Mouse (Mus musculus) heart, postnatal 36 days (tissue): ENCODE results near the gene Gm11084. TPM values are rescaled to one million over a fixed set of nuclear protein-coding genes. Genes with fewer than 3 reads are reported as not detected.
"Not testable (repeated sequence)": the region's sequence is repeated elsewhere in the genome, so short reads cannot be mapped to it uniquely, and the experiment has no call there.

Experiments
- DNase-seq, 2 experiments: peaks; one replicate each; pipeline ENCODE4 v3.0.0; 2021 to 2022
- intact Hi-C: fragments of 180-260 bp; cut with DNase I; formaldehyde crosslinking; loops from one replicate; pipeline ENCODE4 v1.15.1; 2025
- total RNA-seq, 2 experiments: library from RNA; stranded (reverse); gene quantifications; 2 replicates each; pipeline ENCODE4 v1.2.3; 2021

Gm11084 gene
- total RNA-seq, 2 experiments from 2014 or later, result not detected

DNA sequence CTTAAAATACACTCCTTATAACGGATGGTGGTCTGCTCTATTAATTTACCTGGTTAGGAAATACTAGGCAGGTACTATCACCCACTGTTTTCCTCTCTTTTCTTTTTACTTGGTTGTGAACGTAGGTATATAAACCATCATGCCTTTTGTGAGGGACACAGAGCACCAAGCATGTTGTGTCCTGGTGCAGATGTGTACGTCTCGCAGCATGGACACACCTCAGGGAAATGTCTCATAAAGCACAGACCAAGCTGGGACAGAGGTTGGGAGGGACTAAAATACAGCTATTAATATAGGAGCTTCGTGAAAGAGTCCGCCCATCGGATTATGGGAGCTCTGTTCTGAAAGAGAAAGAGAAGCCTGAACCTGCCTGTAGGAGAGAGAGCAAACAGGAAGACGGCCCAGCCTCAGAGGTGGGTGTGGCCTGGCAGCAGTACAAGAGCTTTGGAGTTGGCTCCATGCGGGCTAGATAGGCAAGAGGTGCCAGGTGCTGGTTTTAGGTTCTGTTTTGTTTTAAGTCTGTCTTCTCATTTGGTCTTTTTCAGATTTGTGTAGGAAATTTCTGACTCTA, 10.4 kb upstream of the Gm11084 start:
- intact Hi-C loops, result loop anchor here (2.0 kb wide), 1 partner anchor 16 kb away; the partner anchor contains the start of gene Sp3

GRCm38 (mm10) chr2:72995346-72996097, 9.0 kb upstream of the Gm11084 start:
- DNase-seq, result peak; percentile 64 to 66
- intact Hi-C loops, result loop anchor here (2.0 kb wide), 1 partner anchor 15 kb away; the partner anchor contains the start of gene Sp3

More for the DNA sequence above, 10.4 kb upstream of the Gm11084 start:
- DNase-seq, result peak; percentile 64 to 67

DNA sequence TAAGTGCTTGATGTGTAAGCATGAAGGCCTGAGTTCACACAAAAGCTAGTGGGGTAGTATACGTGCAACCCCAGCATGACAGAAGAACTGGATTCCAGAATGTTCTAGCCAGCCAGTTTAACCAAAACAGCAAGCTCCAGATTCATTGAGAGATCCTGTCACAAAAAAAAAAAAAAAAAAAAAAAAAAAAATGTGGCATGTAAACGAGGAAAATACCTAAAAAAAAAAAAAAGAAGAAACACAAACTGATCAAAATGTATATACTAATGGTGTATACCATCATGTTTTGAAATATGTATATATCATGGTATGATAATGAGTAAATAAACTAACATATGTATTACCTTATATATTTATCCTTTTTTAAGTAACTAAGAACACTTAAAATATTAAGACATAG, 7.6 kb upstream of the Gm11084 start:
- intact Hi-C loops, result no loop called here

DNA sequence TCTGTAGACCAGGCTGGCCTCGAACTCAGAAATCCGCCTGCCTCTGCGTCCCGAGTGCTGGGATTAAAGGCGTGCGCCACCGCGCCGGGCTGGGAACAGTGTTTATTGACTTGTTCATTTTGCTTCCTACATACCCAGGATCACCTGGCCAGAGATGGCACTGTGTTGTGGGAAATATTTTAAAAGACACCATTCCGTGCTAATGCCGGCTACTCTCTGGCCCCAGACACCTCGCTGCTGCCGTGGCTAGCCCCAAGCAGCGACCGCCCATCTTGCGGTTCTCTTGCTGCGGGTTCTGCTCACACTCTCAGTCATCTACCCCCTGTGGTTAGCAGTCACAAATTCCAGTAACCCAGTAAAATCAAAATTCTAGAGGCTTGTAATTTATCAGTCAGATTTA, 6.0 kb upstream of the Gm11084 start:
- no peak for DNase-seq
- intact Hi-C loops, result no loop called here

More for the DNA sequence above, 7.6 kb upstream of the Gm11084 start:
- DNase-seq, result no peak

GRCm38 (mm10) chr2:72988945-72989344, 2.4 kb upstream of the Gm11084 start:
- not testable (repeated sequence) for DNase-seq

DNA sequence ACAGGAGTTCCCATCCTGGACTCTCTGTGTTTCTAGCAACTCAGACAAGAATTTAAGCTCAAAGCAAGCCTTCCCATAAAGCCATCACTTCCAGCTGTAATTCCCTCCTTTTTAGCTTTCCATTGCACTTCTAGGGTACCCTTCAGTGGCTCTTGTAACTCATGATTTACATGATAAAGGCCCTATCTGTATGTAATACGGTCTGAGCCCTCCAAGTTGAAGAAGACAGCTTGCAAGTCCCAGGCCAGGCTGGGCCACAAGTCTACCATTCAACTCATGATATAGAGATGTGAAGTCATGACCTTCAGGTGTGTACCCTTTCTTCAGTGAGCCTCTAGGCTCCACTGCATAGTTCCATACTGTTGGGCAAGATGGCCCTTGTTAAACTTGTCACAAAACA, 1.0 kb downstream of the Gm11084 start:
- no peak for DNase-seq
- intact Hi-C loops, result loop anchor here (10.0 kb wide), 1 partner anchor 229 kb away; the partner anchor contains the start of gene Ola1

More at GRCm38 (mm10) chr2:72988945-72989344, 2.4 kb upstream of the Gm11084 start:
- intact Hi-C loops, result loop anchor here (10.0 kb wide), 1 partner anchor 226 kb away; the partner anchor contains the start of gene Ola1

GRCm38 (mm10) chr2:72984806-72985205, 1.7 kb downstream of the Gm11084 start:
- intact Hi-C loops, result loop anchor here (5.0 to 10.0 kb wide), 2 partner anchors 62 to 230 kb away; partner anchors contain the start of gene Ola1
- no peak for DNase-seq

DNA sequence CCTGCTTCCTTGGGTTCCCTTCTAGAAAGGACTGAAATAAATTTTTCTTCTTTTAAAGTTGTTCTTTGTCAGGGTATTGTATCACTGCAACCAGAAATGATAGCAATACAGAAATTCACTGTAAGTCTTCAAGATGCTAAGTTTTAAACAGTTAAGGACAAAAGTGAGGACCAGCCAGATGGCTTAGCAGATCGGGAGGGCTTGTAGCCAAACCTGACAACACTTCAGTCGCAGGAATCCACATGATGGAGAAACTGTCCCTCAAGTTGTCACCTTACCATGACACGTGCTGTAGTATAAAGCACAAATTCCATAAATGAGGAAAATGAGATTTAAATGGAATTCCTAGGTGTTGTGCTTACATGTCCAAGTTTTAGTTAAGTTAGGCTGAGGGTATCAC, 3.3 kb downstream of the Gm11084 start:
- intact Hi-C loops, result loop anchor here (5.0 to 10.0 kb wide), 2 partner anchors 64 to 232 kb away; partner anchors contain the start of gene Ola1
- no peak for DNase-seq

- no peak for DNase-seq
- intact Hi-C loops, result loop anchor here (5.0 to 10.0 kb wide), 2 partner anchors 65 to 233 kb away; partner anchors contain the start of gene Ola1
These were observed 4.3 kb downstream of the Gm11084 start for GRCm38 (mm10) chr2:72982110-72982785.

GRCm38 (mm10) chr2:72981441-72982109, 4.9 kb downstream of the Gm11084 start:
- intact Hi-C loops, result loop anchor here (2.0 to 10.0 kb wide), 4 partner anchors 15 to 233 kb away; partner anchors contain the start of gene Ola1
- DNase-seq, result no peak

GRCm38 (mm10) chr2:72981075-72981420, 5.5 kb downstream of the Gm11084 start:
- intact Hi-C loops, result loop anchor here (2.0 to 10.0 kb wide), 4 partner anchors 16 to 234 kb away; partner anchors contain the start of gene Ola1
- DNase-seq, result no peak

DNA sequence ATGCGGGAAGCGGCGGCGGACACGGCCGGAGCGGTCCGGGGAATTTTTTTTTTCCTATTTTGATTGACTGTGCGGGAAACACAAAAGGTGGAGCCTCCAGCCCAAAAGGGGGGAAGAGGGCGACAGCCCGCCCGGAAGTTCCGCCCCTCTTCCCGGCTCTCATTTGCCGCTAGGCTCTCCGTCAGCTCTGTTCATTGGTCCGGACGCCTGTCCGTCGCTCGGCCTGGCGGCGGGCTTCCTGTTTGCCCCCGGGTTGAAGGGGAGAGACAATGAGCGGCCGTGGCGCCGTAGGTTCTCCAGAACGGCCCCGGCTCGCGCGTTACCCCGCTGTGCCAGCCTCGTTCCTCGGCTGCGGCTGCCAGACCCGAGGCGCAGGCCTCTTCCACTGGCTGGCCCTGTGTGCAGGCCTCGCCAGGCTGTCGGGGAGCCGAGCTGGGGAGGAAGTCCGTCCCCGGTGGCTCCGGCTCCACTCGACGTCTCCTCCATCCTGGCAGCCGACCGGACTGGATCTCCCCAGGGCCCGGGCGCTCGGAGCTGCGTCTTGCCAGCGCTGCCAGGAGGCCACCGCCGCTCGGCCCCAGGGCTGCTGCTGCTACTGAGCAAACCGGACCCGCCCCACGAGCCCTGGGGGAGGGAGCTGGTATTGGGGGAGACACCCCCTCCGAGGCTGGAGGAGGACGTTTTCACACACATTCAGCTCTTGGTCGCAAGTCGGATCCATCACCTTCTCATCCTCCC, 6.0 kb downstream of the Gm11084 start, which contains the start of gene Sp3:
TSS of gene Sp3 (minus strand) at position 110 of the 738 bp plus-strand sequence.
- intact Hi-C loops, result loop anchor here (2.0 to 10.0 kb wide), 4 partner anchors 16 to 234 kb away; partner anchors contain the start of gene Ola1
- DNase-seq, result peak; percentile 96 to 97

- DNase-seq, result peak; percentile 80 to 82
- intact Hi-C loops, result loop anchor here (1.0 to 10.0 kb wide), 9 partner anchors 17 to 465 kb away; partner anchors contain the start of gene Ola1
These were observed 6.9 kb downstream of the Gm11084 start for GRCm38 (mm10) chr2:72979659-72980071.

DNA sequence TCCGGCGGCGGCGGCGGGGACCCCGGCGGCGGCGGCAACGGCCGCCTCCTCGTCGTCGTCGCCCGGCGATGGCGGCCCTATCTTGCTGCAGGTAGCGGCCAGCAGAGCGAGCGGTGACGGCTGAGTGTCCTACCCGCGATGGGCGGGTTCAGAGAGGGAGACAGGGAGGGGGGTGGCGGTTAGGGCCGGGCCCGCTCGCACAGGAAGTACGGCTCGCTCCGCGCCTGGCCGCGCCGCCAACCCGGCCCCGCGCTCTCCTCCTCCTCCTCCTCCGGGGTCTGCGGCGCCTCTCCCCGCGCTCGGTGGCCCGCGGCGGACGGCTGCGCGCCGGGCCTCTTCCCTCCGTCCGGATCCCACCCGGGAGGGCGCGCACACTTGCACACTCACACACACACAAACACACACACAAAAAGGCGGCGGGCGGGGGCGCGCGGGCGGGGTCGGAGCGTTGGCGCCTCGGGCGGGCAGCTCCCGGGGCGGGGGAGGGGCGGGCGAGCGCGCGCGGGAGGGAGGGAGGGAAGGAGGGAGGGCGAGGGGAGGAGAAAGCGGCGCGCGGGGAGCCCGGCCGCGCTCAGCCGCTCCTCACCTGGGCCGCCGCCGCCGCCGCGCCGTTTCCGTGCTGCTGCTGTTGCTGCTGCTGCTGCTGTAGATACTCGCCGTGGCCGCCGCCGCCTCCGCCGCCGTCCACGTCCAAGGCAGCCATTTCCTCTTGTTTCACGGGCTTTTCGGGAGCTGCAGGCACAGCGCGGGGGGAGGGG, 7.4 kb downstream of the Gm11084 start:
- intact Hi-C loops, result loop anchor here (1.0 to 10.0 kb wide), 5 partner anchors 24 to 464 kb away; no protein-coding TSS in a partner anchor
- DNase-seq, result peak; percentile 83 to 93

- intact Hi-C loops, result loop anchor here (5.0 to 10.0 kb wide), 4 partner anchors 226 to 464 kb away; no protein-coding TSS in a partner anchor
- no peak for DNase-seq
These were observed 8.0 kb downstream of the Gm11084 start for GRCm38 (mm10) chr2:72978473-72978872.

GRCm38 (mm10) chr2:72977272-72977671, 9.2 kb downstream of the Gm11084 start:
- intact Hi-C loops, result loop anchor here (5.0 to 10.0 kb wide), 4 partner anchors 225 to 462 kb away; no protein-coding TSS in a partner anchor
- DNase-seq, result no peak

DNA sequence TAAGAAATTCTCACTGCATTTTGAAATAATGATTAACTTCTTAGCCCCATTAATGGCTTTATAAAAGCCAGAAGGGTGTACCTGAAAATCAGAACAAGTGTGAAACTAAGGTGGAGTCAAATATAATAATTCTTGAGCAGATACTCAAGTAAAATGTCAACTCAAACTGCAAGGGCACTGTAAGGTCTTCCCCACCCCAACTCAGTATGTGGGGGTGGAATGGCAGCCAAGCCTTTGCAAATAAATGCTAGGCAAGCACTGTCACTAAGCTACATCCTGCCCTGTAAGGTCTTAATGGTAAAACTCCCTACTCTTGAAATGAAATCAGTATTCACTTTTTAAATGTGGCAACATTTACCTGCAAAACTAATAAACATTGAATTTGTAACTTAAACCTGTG, 10.5 kb downstream of the Gm11084 start:
- intact Hi-C loops, result loop anchor here (5.0 to 10.0 kb wide), 4 partner anchors 224 to 461 kb away; no protein-coding TSS in a partner anchor
- DNase-seq, result no peak

- intact Hi-C loops, result loop anchor here (10.0 kb wide), 1 partner anchor 456 kb away; no protein-coding TSS in a partner anchor
These were observed 15.7 kb downstream of the Gm11084 start for GRCm38 (mm10) chr2:72970831-72971230.

More at GRCm38 (mm10) chr2:72970831-72971230, 15.7 kb downstream of the Gm11084 start:
- DNase-seq, result no peak
